Mouse (Mus musculus) bone marrow, adult 2 months (tissue): Measurements from ENCODE around the gene Ier2. TPM values are rescaled to one million over a fixed set of nuclear protein-coding genes. Genes with fewer than 3 reads are reported as not detected.

Experiments used
- H3K27ac ChIP-seq: fragments of 200-500 bp; 2 replicates; pipeline ENCODE4 v1.5.1; 2012; ENCODE audit warnings: low read depth, mild to moderate bottlenecking, control low read depth, inconsistent platforms, low read length; ENCODE audit not compliant: control insufficient read depth, poor library complexity, insufficient read depth
- H3K4me1 ChIP-seq: fragments of 200-500 bp; 2 replicates; pipeline ENCODE4 v1.6.1; 2011; ENCODE audit warnings: low read length; ENCODE audit not compliant: control insufficient read depth, insufficient read depth
- H3K4me3 ChIP-seq: fragments of 200-500 bp; replicated peaks from 2 replicates; pipeline ENCODE3; 2011; ENCODE audit warnings: mild to moderate bottlenecking, low read depth, low read length, control low read depth; ENCODE audit not compliant: control insufficient read depth
- CTCF ChIP-seq: fragments of 200-500 bp; IDR thresholded peaks from 2 replicates; pipeline ENCODE4 v1.5.1; 2011; ENCODE audit warnings: low read length, control low read depth; ENCODE audit not compliant: control insufficient read depth, insufficient read depth
- POLR2A ChIP-seq: fragments of 200-500 bp; IDR thresholded peaks from 2 replicates; pipeline ENCODE4 v1.6.1; 2011; ENCODE audit warnings: low read depth, mild to moderate bottlenecking, control low read depth, low read length, borderline replicate concordance; ENCODE audit not compliant: control insufficient read depth
- WGBS: fragments of 180-500 bp; shearing (Covaris S2); methylation state at CpG from one replicate; pipeline ENCODE4 v1.1.7; 2018; 5-methylcytosine and 5-hydroxymethylcytosine counted together
- polyA plus RNA-seq: library from polyadenylated mRNA; stranded (reverse); fragments of >200 nt; gene quantifications from 2 replicates; pipeline ENCODE4 v1.2.4, GENCODE M21; 2011; ENCODE audit warnings: low replicate concordance; ENCODE audit not compliant: missing spikeins, insufficient read depth, insufficient read length

The Ier2 gene
- polyA plus RNA-seq, 1 experiment = 49.9 TPM

DNA sequence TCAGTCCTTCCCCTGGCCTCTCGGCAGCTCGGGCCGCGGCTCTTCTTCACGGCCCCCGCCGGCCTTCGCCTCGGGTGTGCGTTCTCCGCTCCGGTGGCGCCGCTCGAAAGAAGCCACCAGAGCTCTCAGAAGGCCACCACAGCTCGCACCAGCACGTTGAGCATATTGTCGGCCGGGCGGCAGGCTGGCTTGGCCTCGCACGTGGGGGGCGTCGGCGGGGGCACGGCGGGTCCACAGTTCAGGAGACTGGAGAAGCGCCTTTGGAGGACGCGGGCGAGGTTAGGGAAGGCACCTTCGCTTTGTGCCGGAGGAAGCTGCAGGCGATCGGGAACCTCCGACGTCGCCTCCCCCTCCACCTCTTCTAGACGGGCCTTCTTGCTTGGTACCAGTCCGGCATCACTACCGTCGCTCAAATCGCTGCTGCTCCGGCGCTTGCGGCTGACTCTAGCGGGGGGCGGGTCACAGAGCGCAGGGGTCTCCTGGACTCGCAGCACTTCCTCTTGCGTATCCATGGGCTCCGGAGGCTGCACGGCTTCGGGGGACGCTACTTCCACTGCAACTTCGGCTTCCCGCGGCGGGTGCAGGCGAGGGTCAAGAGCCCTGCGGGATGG is 586 bp downstream of the Ier2 start:
- Histone ChIP-seq H3K27ac (peak overlapping the region; percentile 91), H3K4me3 (peak overlapping the region; percentile 78), H3K4me1 (peaks cover 5% of the 10 kb centered on the region)
- no peak for TF ChIP-seq POLR2A
- TF ChIP-seq CTCF = no peak
- WGBS = under 1% methylated on average over 61 of the region's 61 CpGs

DNA sequence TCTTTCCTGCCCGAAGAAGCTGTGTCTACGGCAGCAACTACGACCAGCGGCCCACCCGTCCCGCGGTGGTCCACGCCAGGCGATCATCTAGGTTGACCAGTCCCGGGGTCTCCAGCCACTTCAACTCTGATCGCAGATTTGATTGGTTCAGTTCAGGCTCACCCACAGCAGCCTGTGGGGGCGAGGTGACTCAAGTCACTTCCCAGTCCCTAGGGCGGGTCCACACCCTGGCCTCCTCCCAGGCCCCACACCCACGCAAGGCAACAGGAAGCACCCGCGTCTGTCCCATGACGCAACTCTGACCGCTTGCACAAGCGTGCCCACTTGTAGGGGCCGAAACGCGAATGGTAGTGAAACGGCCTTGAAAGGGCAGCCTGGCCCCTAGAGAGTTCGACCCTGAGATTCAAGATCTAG is 1.2 kb downstream of the Ier2 start:
- under 1% methylated on average over 24 of the region's 24 CpGs for WGBS

DNA sequence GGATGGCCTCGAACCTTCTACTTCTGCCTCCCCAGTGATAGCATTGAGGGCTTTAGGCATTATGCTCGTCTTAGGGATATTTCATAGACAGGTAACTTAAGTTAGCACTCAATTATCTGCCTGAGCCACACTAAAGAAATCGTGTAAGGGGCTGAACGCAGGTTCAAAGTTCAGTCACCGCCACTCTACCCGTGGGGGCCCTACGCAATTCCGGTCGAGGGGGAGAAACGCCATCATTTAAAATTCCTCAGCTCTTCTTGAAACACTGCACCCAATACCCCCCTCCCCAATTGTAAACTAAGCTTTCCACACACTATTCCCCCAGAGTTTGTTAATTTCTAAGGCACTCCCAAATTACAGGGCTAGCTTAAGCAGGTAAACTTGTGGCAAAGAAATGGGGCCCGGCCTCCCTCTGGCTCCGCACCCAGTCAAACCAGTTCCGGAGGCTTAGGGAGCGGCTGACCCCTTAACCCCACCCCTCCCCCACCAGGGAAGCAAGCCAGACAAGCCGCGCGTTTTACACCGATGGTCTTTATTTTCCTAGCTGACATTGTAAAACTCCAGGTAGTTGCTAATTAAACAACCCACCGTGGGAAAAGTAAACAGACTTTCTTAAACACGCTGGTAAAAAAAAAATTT is 1.7 kb downstream of the Ier2 start:
- H3K27ac ChIP-seq = peak overlapping the region; percentile 91
- peak overlapping the region; percentile 78 for H3K4me3 ChIP-seq
- peaks cover 6% of the 10 kb centered on the region for H3K4me1 ChIP-seq
- TF ChIP-seq CTCF = no peak
- no peak for TF ChIP-seq POLR2A
- WGBS = 1% methylated on average over 20 of the region's 20 CpGs

More for the DNA sequence above, 1.2 kb downstream of the Ier2 start:
- TF ChIP-seq POLR2A = peak; percentile 75
- TF ChIP-seq CTCF = peak; percentile 16; the same call in 1 of the 2 replicates
- H3K27ac ChIP-seq = peak overlapping the region; percentile 91
- peaks cover 6% of the 10 kb centered on the region for H3K4me1 ChIP-seq
- peak overlapping the region; percentile 78 for H3K4me3 ChIP-seq

DNA sequence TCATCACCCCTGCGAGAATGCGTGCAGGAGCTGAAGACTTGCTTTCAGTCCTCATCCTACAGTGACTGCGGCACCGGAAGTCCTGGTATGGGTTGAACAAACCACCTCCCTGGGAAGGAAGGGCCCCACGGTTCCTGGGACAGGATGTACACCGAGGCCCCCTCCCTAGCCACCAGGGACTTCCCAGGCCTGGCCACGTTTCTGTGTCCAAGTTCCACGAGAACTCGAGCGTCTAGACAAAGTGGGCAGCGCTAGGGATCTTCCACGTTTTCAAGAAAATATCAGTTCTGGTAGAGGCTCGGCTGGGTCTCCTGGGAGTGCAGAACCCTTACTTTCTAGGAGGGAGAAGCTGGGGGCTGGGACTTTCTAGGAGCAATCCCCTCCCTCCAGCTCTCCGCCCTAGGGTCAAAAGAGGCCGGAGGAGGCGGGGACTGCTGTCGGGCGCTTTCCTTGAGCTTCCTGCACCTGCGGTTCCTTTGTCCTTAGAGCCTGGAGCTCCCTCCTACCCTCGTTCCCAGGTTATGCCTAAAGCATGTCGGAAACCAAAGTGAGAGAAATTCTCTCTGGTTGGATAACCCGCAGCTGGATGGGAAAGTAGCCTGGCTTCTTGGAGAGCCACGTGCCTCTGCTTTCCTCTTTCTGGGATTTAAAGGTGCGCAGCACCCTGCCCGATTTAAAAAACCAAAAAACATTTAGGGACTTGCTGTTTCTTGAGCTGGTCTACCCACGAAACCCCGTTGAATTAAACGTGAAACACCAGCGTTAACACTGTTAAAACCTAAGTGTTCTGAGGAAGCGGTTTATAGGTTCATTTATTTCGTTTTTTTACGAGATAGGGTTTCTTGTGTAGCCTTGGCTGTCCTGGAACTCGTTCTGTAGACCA is 2.5 kb downstream of the Ier2 start:
- H3K4me1 ChIP-seq = peaks cover 6% of the 10 kb centered on the region
- H3K27ac ChIP-seq = peak overlapping the region; percentile 91
- peak overlapping the region; percentile 78 for H3K4me3 ChIP-seq
- no peak for TF ChIP-seq POLR2A
- TF ChIP-seq CTCF = no peak
- WGBS = 1% methylated on average over 33 of the region's 33 CpGs

DNA sequence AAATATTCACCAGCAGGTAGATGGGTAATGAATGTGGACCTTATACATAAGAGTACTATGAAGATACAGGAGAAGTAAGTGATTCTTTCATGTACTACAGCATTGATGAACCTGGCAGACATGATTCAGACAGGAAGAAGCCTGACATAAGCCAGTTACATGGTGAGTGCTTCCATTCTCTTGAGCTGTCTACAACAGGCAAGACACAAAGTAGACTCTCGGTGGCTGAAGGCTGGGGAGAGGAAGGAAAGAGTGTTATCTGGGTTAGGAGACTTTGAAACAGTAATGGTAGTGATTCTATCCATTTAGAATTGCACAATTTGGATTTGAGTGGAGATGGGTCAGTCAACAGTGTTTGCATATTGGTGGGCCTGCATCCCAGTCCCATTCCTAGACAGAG is 3.7 kb downstream of the Ier2 start:
- WGBS = 18% methylated on average over 1 of the region's 1 CpGs
- peaks cover 6% of the 10 kb centered on the region for H3K4me1 ChIP-seq
- H3K27ac ChIP-seq = no peak overlapping the region
- TF ChIP-seq CTCF = no peak
- no peak for TF ChIP-seq POLR2A
- H3K4me3 ChIP-seq = no peak overlapping the region

DNA sequence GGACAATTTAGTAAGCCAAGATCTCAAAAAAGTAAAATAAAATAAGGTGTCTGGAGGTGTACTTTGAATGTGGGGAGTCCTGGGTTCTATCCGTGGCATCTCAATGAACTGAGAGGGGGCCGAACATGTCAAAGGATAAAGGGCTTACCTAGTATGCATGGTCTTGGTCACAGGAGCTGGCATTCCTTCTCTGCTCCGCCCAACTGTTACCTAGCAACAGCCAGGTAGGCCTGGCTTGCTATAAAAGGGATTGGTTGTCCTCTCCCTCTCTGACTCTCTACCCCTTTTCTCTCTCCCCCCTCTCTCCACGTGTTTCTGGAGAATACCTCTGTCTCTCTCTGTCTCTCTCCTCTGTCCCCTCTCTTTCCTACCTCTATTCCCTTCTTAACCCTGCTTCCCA is 5.0 kb downstream of the Ier2 start:
- Histone ChIP-seq H3K4me1 (peaks cover 4% of the 10 kb centered on the region), H3K27ac (no peak overlapping the region), H3K4me3 (no peak overlapping the region)
- WGBS = 73% methylated on average over 4 of the region's 4 CpGs
- TF ChIP-seq POLR2A = no peak
- no peak for TF ChIP-seq CTCF

DNA sequence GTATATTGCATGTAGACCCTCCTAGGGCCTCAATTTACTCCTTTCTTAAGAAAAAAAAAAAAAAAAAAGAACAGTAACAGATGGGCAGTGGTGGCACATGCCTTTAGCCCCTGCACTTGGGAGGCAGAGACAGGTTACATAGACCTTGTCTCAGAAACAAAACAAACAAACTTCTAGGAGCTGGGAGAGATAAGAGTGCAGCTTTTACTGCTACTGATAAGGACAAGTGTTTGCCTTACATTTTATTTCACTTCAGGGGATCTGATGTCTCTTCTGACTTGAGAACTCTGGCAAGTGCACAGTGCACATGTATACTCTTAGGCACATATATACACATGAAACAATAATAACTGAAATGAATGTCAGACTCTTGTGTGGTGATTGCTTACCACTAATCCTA is 5.4 kb downstream of the Ier2 start:
- no peak for TF ChIP-seq CTCF
- no peak for TF ChIP-seq POLR2A
- peak overlapping the region; percentile 35; the same call in 1 of the 2 replicates for H3K27ac ChIP-seq
- no peak overlapping the region for H3K4me3 ChIP-seq
- H3K4me1 ChIP-seq = peaks cover 4% of the 10 kb centered on the region

DNA sequence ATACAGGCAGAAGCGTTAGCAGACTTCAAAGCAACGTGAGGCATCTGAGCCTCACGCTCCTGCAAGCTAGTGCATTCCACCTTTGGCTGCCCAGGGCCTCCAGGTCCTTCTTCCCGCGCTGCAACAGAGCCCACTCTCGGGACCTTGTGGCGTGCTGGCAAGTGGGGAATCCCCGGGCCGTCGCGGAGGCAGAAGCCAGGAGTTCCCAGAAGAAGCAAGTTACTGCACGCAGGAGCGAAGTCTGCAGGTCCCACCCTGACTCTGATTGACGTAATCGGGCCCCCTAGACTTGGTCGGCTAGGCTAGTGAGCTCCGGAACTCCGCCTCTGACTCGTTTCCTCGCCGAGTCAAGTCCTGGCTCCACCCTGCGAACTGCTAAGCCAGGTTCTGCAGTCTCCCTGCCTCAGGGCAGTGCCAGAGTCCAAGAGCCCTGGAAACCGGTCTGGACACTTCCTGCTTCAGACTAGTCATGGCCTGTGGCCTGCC is 6.0 kb downstream of the Ier2 start:
- Histone ChIP-seq H3K4me1 (peaks cover 4% of the 10 kb centered on the region), H3K4me3 (peak overlapping the region; percentile 62), H3K27ac (peak overlapping the region; percentile 35)
- WGBS = under 1% methylated on average over 23 of the region's 23 CpGs
- TF ChIP-seq POLR2A (peak; percentile 35; the same call in 1 of the 2 replicates), CTCF (no peak)
